In genomic region chr9:15305503-15306397, GRCm38 (mm10) we compare ENCODE assay signal across 8 mouse cellular contexts. TPM values are rescaled to one million over a fixed set of nuclear protein-coding genes. Genes with fewer than 3 reads are reported as not detected.
A peak's percentile ranks its signal among the peaks of the same experiment; 100 is the strongest.
DNase-seq lines count a peak whose midpoint lies in the region; ATAC-seq and TF ChIP-seq lines count a peak whose summit lies in the region.

TSS of gene Taf1d (plus strand) at chr9:15306214.

- WGBS in hindbrain, embryonic 10.5 days, result 13% methylated on average over 45 of the region's 45 CpGs
- 12% methylated on average over 45 of the region's 45 CpGs for WGBS in lung, postnatal 0 days

- no peaks in the 10 kb centered on the region for H3K27me3 ChIP-seq in hindbrain, embryonic 10.5 days (ENCODE audit: insufficient read depth, poor library complexity, severe bottlenecking)
- H3K27me3 ChIP-seq in lung, postnatal 0 days (replicated peaks; ENCODE audit: insufficient read depth, low read length), result no peaks in the 10 kb centered on the region

- TF ChIP-seq EP300 in lung, postnatal 0 days (IDR thresholded peaks at IDR 0.05), result no peak

- H3K36me3 ChIP-seq in hindbrain, embryonic 10.5 days, result peaks cover 36% of the 10 kb centered on the region
- H3K36me3 ChIP-seq in lung, postnatal 0 days (ENCODE audit: insufficient read depth, low read length), result peaks cover 11% of the 10 kb centered on the region; the same call in 1 of the 2 replicates

- H3K4me2 ChIP-seq in lung, postnatal 0 days (replicated peaks; ENCODE audit: low read depth, low read length), result peak within 1 kb of the TSS; percentile 90

- peak within 1 kb of the TSS; percentile 98 for H3K27ac ChIP-seq in hindbrain, embryonic 10.5 days
- peak within 1 kb of the TSS; percentile 92 for H3K27ac ChIP-seq in lung, postnatal 0 days (ENCODE audit: low read length)

- H3K4me1 ChIP-seq in hindbrain, embryonic 10.5 days (replicated peaks), result peaks cover 32% of the 10 kb centered on the region
- peaks cover 17% of the 10 kb centered on the region for H3K4me1 ChIP-seq in lung, postnatal 0 days (ENCODE audit: insufficient read depth, low read depth, low read length)

- peak; percentile 97 for ATAC-seq in frontal cortex, adult (ENCODE audit: low TSS enrichment)
- peak; percentile 96 for ATAC-seq in lung, postnatal 0 days

- no peak; the same call in 1 of the 2 replicates for TF ChIP-seq CTCF in lung, postnatal 0 days (IDR thresholded peaks at IDR 0.05)

- H3K9ac ChIP-seq in lung, postnatal 0 days (replicated peaks; ENCODE audit: low read depth), result peak within 1 kb of the TSS; percentile 88

- DNase-seq in MN1 (ENCODE audit: low spot score), result peak; percentile 93
- DNase-seq in cerebellum, adult 9-10 months, result peak; percentile 97
- DNase-seq in hindbrain, embryonic 10.5 days (ENCODE audit: low spot score), result peak; percentile 95
- peak; percentile 95 for DNase-seq in layer of hippocampus, adult 9-11 months
- peak; percentile 96 for DNase-seq in lung, postnatal 0 days (ENCODE audit: low spot score)
- peak; percentile 99 for DNase-seq in ovary, postnatal 14 days (ENCODE audit: low spot score)
- DNase-seq in thymus, postnatal 14 days, result peak; percentile 99

- H3K4me3 ChIP-seq in hindbrain, embryonic 10.5 days, result peak within 1 kb of the TSS; percentile 88
- H3K4me3 ChIP-seq in lung, postnatal 0 days (ENCODE audit: low read depth, low read length), result peak within 1 kb of the TSS; percentile 82

- no peaks in the 10 kb centered on the region for H3K9me3 ChIP-seq in hindbrain, embryonic 10.5 days
- no peaks in the 10 kb centered on the region for H3K9me3 ChIP-seq in lung, postnatal 0 days (ENCODE audit: low read length)

RNA-seq across cellular contexts. Expression of gene Taf1d, which starts in this region (rescaled TPM):
- 53.6 and 83.4 TPM in 2 replicates for polyA plus RNA-seq in hindbrain, embryonic 10.5 days (2016; fragmentation: Nextera tagmentation; extraction: Ambion mirVana)
- 34.9 and 35.3 TPM in 2 replicates for polyA plus RNA-seq in lung, postnatal 0 days (2015; fragmentation: Nextera tagmentation; extraction: Ambion mirVana)

Comparison
In these comparisons a context has a peak if more than half of its experiments do, and no peak if none do; other contexts are left out.
1. Peak in every context shown above with its lines: DNase-seq, ATAC-seq, H3K4me3 ChIP-seq and H3K27ac ChIP-seq.